Mouse (Mus musculus): ENCODE data around the gene Slc39a12. TPM values are rescaled to one million over a fixed set of nuclear protein-coding genes. Genes with fewer than 3 reads are reported as not detected.

The Slc39a12 gene
- not detected for polyA plus RNA-seq (2014; fragmentation: Illumina TruSeq; extraction: RNeasy Lipid Tissue Mini Kit (QIAGEN cat#74804); ENCODE audit: low replicate concordance)

GRCm38 (mm10) chr2:14388162-14388561, at the start of gene Slc39a12:
Slc39a12 (plus strand) TSS chr2:14388316.

Other genes starting within 250 kb of the Slc39a12 start
- gene Tmem236, start 213.8 kb upstream of the Slc39a12 start, polyA plus RNA-seq (2014; fragmentation: Illumina TruSeq; extraction: RNeasy Lipid Tissue Mini Kit (QIAGEN cat#74804); ENCODE audit: low replicate concordance), result 446 TPM
- gene Mrc1, start 158.9 kb upstream of the Slc39a12 start, polyA plus RNA-seq (2014; fragmentation: Illumina TruSeq; extraction: RNeasy Lipid Tissue Mini Kit (QIAGEN cat#74804); ENCODE audit: low replicate concordance), result 26.7 TPM
- gene Cacnb2, start 214.8 kb downstream of the Slc39a12 start, polyA plus RNA-seq (2014; fragmentation: Illumina TruSeq; extraction: RNeasy Lipid Tissue Mini Kit (QIAGEN cat#74804); ENCODE audit: low replicate concordance), result 3.5 TPM